20 mouse cellular contexts compared by ENCODE assay signal in the genomic region with DNA sequence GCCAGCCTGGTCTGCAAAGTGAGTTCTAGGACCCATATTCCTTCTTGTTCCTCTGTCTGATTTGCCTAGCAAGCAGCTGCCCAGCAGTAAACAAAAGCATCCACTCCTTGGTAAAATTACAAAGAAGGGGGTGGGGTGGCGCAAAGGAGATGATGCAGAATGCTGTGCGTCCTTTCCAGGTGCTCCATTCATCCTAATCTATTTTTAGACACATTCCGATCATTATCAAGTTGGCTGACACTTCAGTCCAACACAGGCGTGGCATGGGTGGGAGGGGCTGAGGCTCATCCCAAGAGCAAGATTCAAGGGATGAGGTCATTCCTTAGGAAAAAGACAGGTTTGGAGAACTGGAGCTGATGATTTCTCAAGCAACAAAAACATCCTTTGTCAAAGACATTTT.
"Had no signal": no experiment of that assay in that cellular context is flagged by ENCODE, and none has a peak within 500 bp of the region (broad histone marks: within the 10 kb centered on the region; RNA-seq: fewer than 3 reads in every experiment).

No protein-coding gene starts in this region.

- ATAC-seq: liver, postnatal 0 days; lung, postnatal 0 days; midbrain, embryonic 13.5 days; midbrain, embryonic 16.5 days had no signal

- DNase-seq: liver, postnatal 0 days; lung, adult 2 months; lung, postnatal 14 days; lung, postnatal 36 days; right cerebral cortex, postnatal 14 days; thymus, adult 2 months; thymus, postnatal 14 days; thymus, postnatal 36 days had no signal

- H3K27me3 ChIP-seq: liver, embryonic 15.5 days; lung, embryonic 15.5 days; megakaryocyte, embryonic 14.5 days; midbrain, embryonic 13.5 days; neural tube, embryonic 13.5 days; stomach, embryonic 15.5 days had no signal

- H3K27ac ChIP-seq: liver, embryonic 15.5 days; lung, embryonic 15.5 days; macrophage; midbrain, embryonic 13.5 days; neural tube, embryonic 13.5 days; stomach, embryonic 15.5 days; stomach, postnatal 0 days had no signal

- H3K9ac ChIP-seq: liver, embryonic 15.5 days; liver, postnatal 0 days; lung, embryonic 15.5 days; midbrain, embryonic 13.5 days; neural tube, embryonic 13.5 days; stomach, embryonic 15.5 days had no signal

- H3K4me2 ChIP-seq: liver, embryonic 15.5 days; lung, embryonic 15.5 days; midbrain, embryonic 11.5 days; midbrain, embryonic 13.5 days; neural tube, embryonic 13.5 days; stomach, embryonic 15.5 days had no signal

- H3K4me1 ChIP-seq: liver, embryonic 15.5 days; lung, embryonic 15.5 days; megakaryocyte, embryonic 14.5 days; midbrain, embryonic 13.5 days; neural tube, embryonic 13.5 days; stomach, embryonic 15.5 days had no signal

- H3K4me3 ChIP-seq: liver, embryonic 15.5 days; lung, embryonic 15.5 days; megakaryocyte, embryonic 14.5 days; midbrain, embryonic 13.5 days; myocyte; neural tube, embryonic 13.5 days; stomach, embryonic 15.5 days had no signal

- H3K9me3 ChIP-seq: liver, embryonic 15.5 days; lung, embryonic 15.5 days; midbrain, embryonic 13.5 days; neural tube, embryonic 13.5 days; stomach, embryonic 15.5 days had no signal

- H3K36me3 ChIP-seq: liver, embryonic 15.5 days; lung, embryonic 15.5 days; midbrain, embryonic 13.5 days; neural tube, embryonic 13.5 days; stomach, embryonic 15.5 days had no signal
